Mouse (Mus musculus): ENCODE measurements at regions not wholly inside any gene's neighbourhood (a gene's known extent, or its start where the extent isn't known, plus 50 kb on each side); places are given as distances from the start of the nearest gene placed in this dataset.
A peak's percentile ranks its signal among the peaks of the same experiment; 100 is the strongest.

- WGBS: 33% methylated on average over 8 of the region's 8 CpGs
- no peak for ATAC-seq (ENCODE audit: insufficient number of reproducible peaks, low FRiP score, low TSS enrichment, low read depth)
Measured at GRCm38 (mm10) chr2:48098931-48099531, 714.9 kb upstream of the Acvr2a start.

GRCm38 (mm10) chr2:48123662-48124061, 690.2 kb upstream of the Acvr2a start:
- ATAC-seq (ENCODE audit: insufficient number of reproducible peaks, low FRiP score, low TSS enrichment, low read depth): no peak
- Histone ChIP-seq H3K36me3 (no peaks in the 10 kb centered on the region), H3K4me3 (replicated peaks) (no peak overlapping the region), H3K4me2 (replicated peaks) (no peak overlapping the region), H3K9me3 (replicated peaks) (no peaks in the 10 kb centered on the region), H3K9ac (no peak overlapping the region), H3K27ac (replicated peaks) (no peak overlapping the region), H3K27me3 (no peaks in the 10 kb centered on the region), H3K4me1 (no peaks in the 10 kb centered on the region)
- WGBS: 52% methylated on average over 7 of the region's 7 CpGs

More at GRCm38 (mm10) chr2:48098931-48099531, 714.9 kb upstream of the Acvr2a start:
- Histone ChIP-seq H3K36me3 (no peaks in the 10 kb centered on the region), H3K9me3 (replicated peaks) (no peaks in the 10 kb centered on the region), H3K4me3 (replicated peaks) (no peak overlapping the region), H3K9ac (no peak overlapping the region), H3K4me2 (replicated peaks) (no peak overlapping the region), H3K27ac (replicated peaks) (no peak overlapping the region; the same call in 1 of the 2 replicates), H3K27me3 (no peaks in the 10 kb centered on the region), H3K4me1 (no peaks in the 10 kb centered on the region)

GRCm38 (mm10) chr2:48138051-48138611, 675.8 kb upstream of the Acvr2a start:
- H3K4me3 ChIP-seq (replicated peaks): no peak overlapping the region
- H3K27me3 ChIP-seq: no peaks in the 10 kb centered on the region
- H3K4me1 ChIP-seq: no peaks in the 10 kb centered on the region
- H3K9ac ChIP-seq: no peak overlapping the region
- no peak overlapping the region for H3K4me2 ChIP-seq (replicated peaks)
- 74% methylated on average over 2 of the region's 2 CpGs for WGBS
- 0 out of 2 replicates have a peak, but pooled peaks have one; percentile 39 for ATAC-seq (ENCODE audit: insufficient number of reproducible peaks, low FRiP score, low TSS enrichment, low read depth)
- no peaks in the 10 kb centered on the region for H3K9me3 ChIP-seq (replicated peaks)
- H3K36me3 ChIP-seq: no peaks in the 10 kb centered on the region
- H3K27ac ChIP-seq (replicated peaks): no peak overlapping the region

- Histone ChIP-seq H3K4me1 (no peaks in the 10 kb centered on the region), H3K9me3 (replicated peaks) (no peaks in the 10 kb centered on the region), H3K4me3 (replicated peaks) (no peak overlapping the region), H3K27ac (replicated peaks) (no peak overlapping the region), H3K9ac (no peak overlapping the region), H3K36me3 (no peaks in the 10 kb centered on the region), H3K27me3 (no peaks in the 10 kb centered on the region), H3K4me2 (replicated peaks) (no peak overlapping the region)
- WGBS: 91% methylated on average over 2 of the region's 2 CpGs
- no peak for ATAC-seq (ENCODE audit: insufficient number of reproducible peaks, low FRiP score, low TSS enrichment, low read depth)
Measured at GRCm38 (mm10) chr2:48141281-48141680, 672.6 kb upstream of the Acvr2a start.

GRCm38 (mm10) chr2:48154706-48155105, 659.2 kb upstream of the Acvr2a start:
- WGBS: 68% methylated on average over 3 of the region's 3 CpGs

GRCm38 (mm10) chr2:48172626-48173025, 641.3 kb upstream of the Acvr2a start:
- Histone ChIP-seq H3K9me3 (replicated peaks) (no peaks in the 10 kb centered on the region), H3K4me1 (no peaks in the 10 kb centered on the region), H3K4me2 (replicated peaks) (no peak overlapping the region), H3K9ac (no peak overlapping the region), H3K27me3 (no peaks in the 10 kb centered on the region), H3K27ac (replicated peaks) (no peak overlapping the region), H3K36me3 (no peaks in the 10 kb centered on the region), H3K4me3 (replicated peaks) (no peak overlapping the region)
- ATAC-seq (ENCODE audit: insufficient number of reproducible peaks, low FRiP score, low TSS enrichment, low read depth): no peak
- WGBS: 51% methylated on average over 1 of the region's 1 CpGs

More at GRCm38 (mm10) chr2:48154706-48155105, 659.2 kb upstream of the Acvr2a start:
- no peak for ATAC-seq (ENCODE audit: insufficient number of reproducible peaks, low FRiP score, low TSS enrichment, low read depth)
- Histone ChIP-seq H3K9me3 (replicated peaks) (no peaks in the 10 kb centered on the region), H3K9ac (no peak overlapping the region), H3K4me3 (replicated peaks) (no peak overlapping the region), H3K4me2 (replicated peaks) (no peak overlapping the region), H3K27ac (replicated peaks) (no peak overlapping the region), H3K4me1 (no peaks in the 10 kb centered on the region), H3K27me3 (no peaks in the 10 kb centered on the region), H3K36me3 (no peaks in the 10 kb centered on the region)

- no peaks in the 10 kb centered on the region for H3K27me3 ChIP-seq
- H3K27ac ChIP-seq (replicated peaks): no peak overlapping the region
- H3K9me3 ChIP-seq (replicated peaks): no peaks in the 10 kb centered on the region
- ATAC-seq (ENCODE audit: insufficient number of reproducible peaks, low FRiP score, low TSS enrichment, low read depth): no peak
- no peak overlapping the region for H3K4me2 ChIP-seq (replicated peaks)
- H3K9ac ChIP-seq: no peak overlapping the region
- no peaks in the 10 kb centered on the region for H3K4me1 ChIP-seq
- H3K36me3 ChIP-seq: no peaks in the 10 kb centered on the region
- H3K4me3 ChIP-seq (replicated peaks): no peak overlapping the region
- WGBS: 87% methylated on average over 1 of the region's 1 CpGs
Measured at GRCm38 (mm10) chr2:48186161-48186560, 627.7 kb upstream of the Acvr2a start.

GRCm38 (mm10) chr2:48186609-48187008, 627.3 kb upstream of the Acvr2a start:
- no peak overlapping the region for H3K4me3 ChIP-seq (replicated peaks)
- H3K9me3 ChIP-seq (replicated peaks): no peaks in the 10 kb centered on the region
- no peaks in the 10 kb centered on the region for H3K4me1 ChIP-seq
- no peak for ATAC-seq (ENCODE audit: insufficient number of reproducible peaks, low FRiP score, low TSS enrichment, low read depth)
- no peak overlapping the region for H3K27ac ChIP-seq (replicated peaks)
- no peaks in the 10 kb centered on the region for H3K27me3 ChIP-seq
- WGBS: 47% methylated on average over 2 of the region's 2 CpGs
- H3K36me3 ChIP-seq: no peaks in the 10 kb centered on the region
- no peak overlapping the region for H3K4me2 ChIP-seq (replicated peaks)
- H3K9ac ChIP-seq: no peak overlapping the region

- Histone ChIP-seq H3K9me3 (replicated peaks) (0 out of 2 replicates have a peak, but pooled peaks cover 3% of the 10 kb centered on the region), H3K9ac (no peak overlapping the region), H3K4me2 (replicated peaks) (no peak overlapping the region), H3K27ac (replicated peaks) (no peak overlapping the region), H3K27me3 (no peaks in the 10 kb centered on the region), H3K4me1 (no peaks in the 10 kb centered on the region), H3K4me3 (replicated peaks) (no peak overlapping the region), H3K36me3 (no peaks in the 10 kb centered on the region)
- WGBS: 71% methylated on average over 1 of the region's 1 CpGs
- no peak for ATAC-seq (ENCODE audit: insufficient number of reproducible peaks, low FRiP score, low TSS enrichment, low read depth)
Measured at GRCm38 (mm10) chr2:48211804-48212203, 602.1 kb upstream of the Acvr2a start.

GRCm38 (mm10) chr2:48220771-48221170, 593.1 kb upstream of the Acvr2a start:
- Histone ChIP-seq H3K36me3 (no peaks in the 10 kb centered on the region), H3K4me1 (no peaks in the 10 kb centered on the region), H3K27me3 (no peaks in the 10 kb centered on the region), H3K4me3 (replicated peaks) (no peak overlapping the region), H3K27ac (replicated peaks) (no peak overlapping the region), H3K4me2 (replicated peaks) (no peak overlapping the region), H3K9me3 (replicated peaks) (no peaks in the 10 kb centered on the region), H3K9ac (no peak overlapping the region)
- ATAC-seq (ENCODE audit: insufficient number of reproducible peaks, low FRiP score, low TSS enrichment, low read depth): no peak
- 81% methylated on average over 3 of the region's 3 CpGs for WGBS

GRCm38 (mm10) chr2:48223084-48223799, 590.7 kb upstream of the Acvr2a start:
- H3K36me3 ChIP-seq: no peaks in the 10 kb centered on the region
- H3K4me1 ChIP-seq: no peaks in the 10 kb centered on the region
- WGBS: 61% methylated on average over 2 of the region's 2 CpGs
- no peak overlapping the region for H3K4me3 ChIP-seq (replicated peaks)
- H3K27ac ChIP-seq (replicated peaks): no peak overlapping the region
- no peaks in the 10 kb centered on the region for H3K9me3 ChIP-seq (replicated peaks)
- no peak overlapping the region for H3K4me2 ChIP-seq (replicated peaks)
- ATAC-seq (ENCODE audit: insufficient number of reproducible peaks, low FRiP score, low TSS enrichment, low read depth): no peak
- no peak overlapping the region for H3K9ac ChIP-seq
- no peaks in the 10 kb centered on the region for H3K27me3 ChIP-seq
